Mouse (Mus musculus): ENCODE measurements around the gene Slc13a3.

Slc13a3 gene

GRCm38 (mm10) chr2:165413884-165414283 is 59.1 kb downstream of the Slc13a3 start:
- DNase-seq (ENCODE audit: low spot score): no peak

- DNase-seq (ENCODE audit: low spot score): peak; percentile 61
These were observed 65.2 kb downstream of the Slc13a3 start for GRCm38 (mm10) chr2:165407700-165408301.

- no peak for DNase-seq (ENCODE audit: low spot score)
These were observed 67.7 kb downstream of the Slc13a3 start for GRCm38 (mm10) chr2:165405351-165405750.

- no peak for DNase-seq (ENCODE audit: low spot score)
These were observed 68.1 kb downstream of the Slc13a3 start for GRCm38 (mm10) chr2:165404951-165405350.

- DNase-seq (ENCODE audit: low spot score): no peak
These were observed 74.8 kb downstream of the Slc13a3 start for GRCm38 (mm10) chr2:165398164-165398785.

GRCm38 (mm10) chr2:165397502-165398163 is 75.4 kb downstream of the Slc13a3 start:
- no peak for DNase-seq (ENCODE audit: low spot score)

- no peak for DNase-seq (ENCODE audit: low spot score)
These were observed 76.1 kb downstream of the Slc13a3 start for GRCm38 (mm10) chr2:165396831-165397501.

- DNase-seq (ENCODE audit: low spot score): no peak
These were observed 80.9 kb downstream of the Slc13a3 start for GRCm38 (mm10) chr2:165392156-165392555.

GRCm38 (mm10) chr2:165391561-165391960 is 81.5 kb downstream of the Slc13a3 start:
- peak; percentile 56 for DNase-seq (ENCODE audit: low spot score)

GRCm38 (mm10) chr2:165389299-165389952 is 83.6 kb downstream of the Slc13a3 start:
- no peak for DNase-seq (ENCODE audit: low spot score)

- DNase-seq (ENCODE audit: low spot score): peak; percentile 89
These were observed 85.1 kb downstream of the Slc13a3 start, which contains the start of gene Zfp334 for GRCm38 (mm10) chr2:165387844-165388495. Zfp334 (minus strand) TSS chr2:165388259.

GRCm38 (mm10) chr2:165387370-165387769 is 85.7 kb downstream of the Slc13a3 start:
- DNase-seq (ENCODE audit: low spot score): no peak

- no peak for DNase-seq (ENCODE audit: low spot score)
These were observed 93.0 kb downstream of the Slc13a3 start for GRCm38 (mm10) chr2:165380050-165380449.

- no peak for DNase-seq (ENCODE audit: low spot score)
These were observed 97.0 kb downstream of the Slc13a3 start for GRCm38 (mm10) chr2:165376001-165376400.

GRCm38 (mm10) chr2:165375478-165375877 is 97.6 kb downstream of the Slc13a3 start:
- no peak for DNase-seq (ENCODE audit: low spot score)

GRCm38 (mm10) chr2:165371066-165371465 is 102.0 kb downstream of the Slc13a3 start:
- DNase-seq (ENCODE audit: low spot score): no peak

- no peak for DNase-seq (ENCODE audit: low spot score)
These were observed 102.7 kb downstream of the Slc13a3 start for GRCm38 (mm10) chr2:165370348-165370747.

- DNase-seq (ENCODE audit: low spot score): no peak
These were observed 104.5 kb downstream of the Slc13a3 start, which contains the start of gene Zfp663 for GRCm38 (mm10) chr2:165368496-165368895. Zfp663 (minus strand) TSS chr2:165368729.

- DNase-seq (ENCODE audit: low spot score): no peak
These were observed 105.1 kb downstream of the Slc13a3 start for GRCm38 (mm10) chr2:165367868-165368439.

- no peak for DNase-seq (ENCODE audit: low spot score)
These were observed 105.9 kb downstream of the Slc13a3 start for GRCm38 (mm10) chr2:165367047-165367520.

All from layer of hippocampus, adult 9-10 months (tissue).